Mouse (Mus musculus) MEL (cell line): ENCODE data around the gene Gm20388. TPM values are rescaled to one million over a fixed set of nuclear protein-coding genes. Genes with fewer than 3 reads are reported as not detected.

Experiments used
- DNase-seq: peaks from one replicate; pipeline ENCODE4 v3.0.0; 2011; ENCODE audit warnings: low read depth, low spot score
- H3K27ac ChIP-seq: 2 replicates; pipeline ENCODE4 v1.5.1; 2012; ENCODE audit warnings: low read depth, mild to moderate bottlenecking, control low read depth, low read length, moderate library complexity; ENCODE audit not compliant: control insufficient read depth
- H3K27me3 ChIP-seq, 2 experiments: fragments of 150-350 bp in 1 of 2; sonication (generic) in 1 of 2; 2 replicates each; pipeline ENCODE4 v1.6.1; 2012; ENCODE audit warnings: low read length in 2 of 2, mild to moderate bottlenecking in 2 of 2, improper control_type of control experiment in 1 of 2, moderate library complexity in 1 of 2; ENCODE audit not compliant: insufficient read depth in 2 of 2, control insufficient read depth in 1 of 2
- H3K36me3 ChIP-seq, 2 experiments: 2 replicates each; pipeline ENCODE4 v1.6.1; 2012 to 2014; ENCODE audit warnings: low read length in 2 of 2, improper control_type of control experiment in 1 of 2, inconsistent platforms in 1 of 2, mild to moderate bottlenecking in 1 of 2; ENCODE audit not compliant: insufficient read depth in 2 of 2, control insufficient read depth in 1 of 2
- H3K4me1 ChIP-seq, 2 experiments: fragments of 150-350 bp in 1 of 2; sonication (generic) in 1 of 2; 2 replicates each; pipeline ENCODE4 v1.6.1; 2012; ENCODE audit warnings: low read length in 2 of 2, improper control_type of control experiment in 1 of 2, mild to moderate bottlenecking in 1 of 2; ENCODE audit not compliant: insufficient read depth in 2 of 2, control insufficient read depth in 1 of 2
- H3K4me3 ChIP-seq, 2 experiments: fragments of 150-350 bp in 1 of 2; sonication (generic) in 1 of 2; 2 replicates each; pipeline ENCODE4 v1.5.1; 2012; ENCODE audit warnings: low read depth in 2 of 2, low read length in 2 of 2, mild to moderate bottlenecking in 2 of 2, moderate library complexity in 2 of 2, control low read depth in 1 of 2, improper control_type of control experiment in 1 of 2; ENCODE audit not compliant: control insufficient read depth in 1 of 2, insufficient read depth in 1 of 2
- H3K79me2 ChIP-seq: 2 replicates; pipeline ENCODE4 v1.6.1; 2012; ENCODE audit warnings: mild to moderate bottlenecking, low read length, moderate library complexity; ENCODE audit not compliant: control insufficient read depth, poor library complexity, insufficient read depth
- H3K9ac ChIP-seq: 2 replicates; pipeline ENCODE4 v1.6.1; 2012; ENCODE audit warnings: low read depth, mild to moderate bottlenecking, control low read depth, low read length, moderate library complexity; ENCODE audit not compliant: control insufficient read depth, poor library complexity, severe bottlenecking
- H3K9me3 ChIP-seq: fragments of 150-350 bp; sonication (generic); replicated peaks from 2 replicates; pipeline ENCODE4 v1.6.1; 2012; ENCODE audit warnings: mild to moderate bottlenecking, low read length, improper control_type of control experiment, moderate library complexity; ENCODE audit not compliant: insufficient read depth
- CHD2 ChIP-seq: IDR thresholded peaks from 2 replicates; pipeline ENCODE4 v1.6.1; 2011; ENCODE audit warnings: low read length, improper control_type of control experiment
- E2F4 ChIP-seq: IDR thresholded peaks from 2 replicates; pipeline ENCODE4 v1.6.1; 2011; ENCODE audit warnings: low read depth, low read length, improper control_type of control experiment, borderline replicate concordance
- ELF1 ChIP-seq: IDR thresholded peaks from 2 replicates; pipeline ENCODE4 v1.6.1; 2014; ENCODE audit warnings: low read depth, mild to moderate bottlenecking, inconsistent platforms, low read length, improper control_type of control experiment, moderate library complexity
- EP300 ChIP-seq, 2 experiments: IDR thresholded peaks; 2 replicates each; pipeline ENCODE4 v1.6.1; 2011; ENCODE audit warnings: improper control_type of control experiment in 2 of 2, low read length in 2 of 2, low read depth in 1 of 2, mild to moderate bottlenecking in 1 of 2
- GABPA ChIP-seq: IDR thresholded peaks from 2 replicates; pipeline ENCODE4 v1.6.1; 2012; ENCODE audit warnings: low read depth, mild to moderate bottlenecking, inconsistent platforms, low read length, improper control_type of control experiment, moderate library complexity
- HCFC1 ChIP-seq: IDR thresholded peaks from 2 replicates; pipeline ENCODE4 v1.6.1; 2012; ENCODE audit warnings: low read depth, mild to moderate bottlenecking, inconsistent platforms, low read length, improper control_type of control experiment, moderate library complexity
- JUND ChIP-seq: IDR thresholded peaks from 2 replicates; pipeline ENCODE4 v1.6.1; 2011; ENCODE audit warnings: low read depth, mild to moderate bottlenecking, improper control_type of control experiment, low read length
- MAFK ChIP-seq: IDR thresholded peaks from 2 replicates; pipeline ENCODE4 v1.6.1; 2011; ENCODE audit warnings: low read depth, mild to moderate bottlenecking, low read length, improper control_type of control experiment, borderline replicate concordance
- MAZ ChIP-seq: IDR thresholded peaks from 2 replicates; pipeline ENCODE4 v1.6.1; 2012; ENCODE audit warnings: low read depth, mild to moderate bottlenecking, inconsistent platforms, low read length, improper control_type of control experiment
- MYC ChIP-seq: IDR thresholded peaks from 2 replicates; pipeline ENCODE4 v1.6.1; 2011; ENCODE audit warnings: low read depth, mild to moderate bottlenecking, low read length, improper control_type of control experiment, moderate library complexity
- NELFE ChIP-seq: IDR thresholded peaks from 2 replicates; pipeline ENCODE4 v1.6.1; 2011; ENCODE audit warnings: low read depth, low read length, improper control_type of control experiment
- NRF1 ChIP-seq: IDR thresholded peaks from 2 replicates; pipeline ENCODE4 v1.6.1; 2014; ENCODE audit warnings: low read depth, mild to moderate bottlenecking, inconsistent platforms, low read length, improper control_type of control experiment, moderate library complexity; ENCODE audit not compliant: poor library complexity, insufficient read depth, severe bottlenecking
- RAD21 ChIP-seq: IDR thresholded peaks from 2 replicates; pipeline ENCODE4 v1.6.1; 2011; ENCODE audit warnings: mild to moderate bottlenecking, low read depth, low read length, improper control_type of control experiment
- TAL1 ChIP-seq: IDR thresholded peaks from 2 replicates; pipeline ENCODE4 v1.6.1; 2012; ENCODE audit warnings: mild to moderate bottlenecking, inconsistent platforms, low read length, moderate library complexity, mixed read lengths
- USF1 ChIP-seq: IDR thresholded peaks from 2 replicates; pipeline ENCODE4 v1.6.1; 2014; ENCODE audit warnings: low read depth, mild to moderate bottlenecking, inconsistent platforms, low read length, improper control_type of control experiment, moderate library complexity
- ZMIZ1 ChIP-seq: IDR thresholded peaks from 2 replicates; pipeline ENCODE4 v1.6.1; 2012; ENCODE audit warnings: low read depth, mild to moderate bottlenecking, inconsistent platforms, low read length, improper control_type of control experiment, moderate library complexity
- ZNF384 ChIP-seq: IDR thresholded peaks from 2 replicates; pipeline ENCODE4 v1.6.1; 2012; ENCODE audit warnings: low read depth, mild to moderate bottlenecking, inconsistent platforms, low read length, improper control_type of control experiment
- polyA plus RNA-seq, 2 experiments: library from polyadenylated mRNA; stranded (reverse) in 1 of 2; unstranded in 1 of 2; fragments of >175 nt in 1 of 2; fragments of >200 nt in 1 of 2; gene quantifications; 2 replicates each; pipeline versions ENCODE4 v1.2.1 to v1.2.4; 2012; ENCODE audit warnings: low replicate concordance in 2 of 2, low read depth in 1 of 2; ENCODE audit not compliant: insufficient read length in 2 of 2, insufficient read depth in 1 of 2, missing spikeins in 1 of 2
- total RNA-seq: library from RNA; depleted of rRNA; stranded (reverse); fragments of 300-350 nt; gene quantifications from 2 replicates; pipeline ENCODE4 v1.2.3, GENCODE M21; 2012

Gene Gm20388
- total and polyA plus RNA-seq, 3 experiments, result 11.1 to 17.8 TPM; not detected in 1

GRCm38 (mm10) chr8:120423576-120423975 is 512.9 kb downstream of the Gm20388 start:
- Histone ChIP-seq H3K4me3 (no peak overlapping the region), H3K36me3 (peaks cover 0 to 10% of the 10 kb centered on the region in 2 experiments; a peak in 2 of 4 replicates), H3K9me3 (no peaks in the 10 kb centered on the region), H3K4me1 (peaks cover 13 to 48% of the 10 kb centered on the region in 2 experiments), H3K79me2 (no peaks in the 10 kb centered on the region), H3K27ac (no peak overlapping the region), H3K9ac (no peak overlapping the region), H3K27me3 (no peaks in the 10 kb centered on the region)
- DNase-seq, result peak; percentile 37
- TF ChIP-seq CHD2, result no peak
- no peak for TF ChIP-seq HCFC1
- no peak for TF ChIP-seq GABPA
- no peak for TF ChIP-seq EP300 (IDR thresholded peaks at IDR 0.05; ENCODE audit: low read depth in 1 of 2, low read length in 2 of 2)
- no peak for TF ChIP-seq E2F4
- no peak for TF ChIP-seq RAD21
- no peak for TF ChIP-seq MYC
- TF ChIP-seq MAZ, result no peak
- no peak for TF ChIP-seq NELFE
- no peak for TF ChIP-seq NRF1
- no peak for TF ChIP-seq USF1
- TF ChIP-seq TAL1, result no peak

DNA sequence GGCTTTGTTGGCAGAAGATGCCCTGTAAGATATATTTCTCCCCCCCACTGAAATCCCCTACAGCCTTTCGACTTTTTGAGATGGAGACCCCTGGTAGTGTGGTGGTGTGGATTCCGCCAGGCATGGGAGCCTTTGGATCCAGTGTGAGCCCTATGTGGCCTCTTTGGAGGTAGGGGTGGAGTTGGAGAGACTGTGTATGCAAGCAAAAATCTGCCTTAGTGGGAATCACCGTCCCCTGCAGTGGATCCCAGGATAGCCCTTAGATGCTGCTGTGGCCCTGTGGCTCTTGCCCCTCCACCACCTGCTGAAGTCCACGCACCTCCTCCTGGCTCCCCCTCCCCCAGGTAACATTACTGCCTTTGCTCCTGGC is 514.2 kb downstream of the Gm20388 start:
- no peak overlapping the region for H3K27ac ChIP-seq
- no peaks in the 10 kb centered on the region for H3K9me3 ChIP-seq
- peaks cover 0 to 10% of the 10 kb centered on the region in 2 experiments; a peak in 2 of 4 replicates for H3K36me3 ChIP-seq
- no peak overlapping the region for H3K4me3 ChIP-seq
- no peaks in the 10 kb centered on the region for H3K27me3 ChIP-seq
- no peak overlapping the region for H3K9ac ChIP-seq
- H3K79me2 ChIP-seq, result no peaks in the 10 kb centered on the region
- peaks cover 13 to 47% of the 10 kb centered on the region in 2 experiments for H3K4me1 ChIP-seq
- TF ChIP-seq CHD2 (no peak), E2F4 (no peak), MYC (no peak), ZMIZ1 (no peak), MAFK (no peak), ZNF384 (no peak), HCFC1 (no peak), JUND (no peak), ELF1 (no peak), GABPA (no peak)
- no peak for DNase-seq
